Mouse (Mus musculus): ENCODE data around the gene Vasn. TPM values are rescaled to one million over a fixed set of nuclear protein-coding genes. Genes with fewer than 3 reads are reported as not detected.

Vasn gene
- 1.5 TPM in 1 of 2 replicates, not detected in the other for polyA plus RNA-seq (2012; ENCODE audit: insufficient read depth, insufficient read length, missing spikeins)

GRCm38 (mm10) chr16:4639831-4640237 lies at the start of gene Vasn, which contains the start of gene Dnaja3:
Gene Vasn, plus strand, starts transcription at chr16:4639941.
Gene Dnaja3, plus strand, starts transcription at chr16:4639989.
- H3K4me3 ChIP-seq (ENCODE audit: insufficient read depth, low read length), result no peak within 1 kb of the TSS
- no peak within 1 kb of the TSS for H3K27ac ChIP-seq (ENCODE audit: insufficient read depth, low read depth, low read length)
- TF ChIP-seq POLR2A (IDR thresholded peaks at IDR 0.05; ENCODE audit: borderline replicate concordance, low read depth, low read length) (no peak), CTCF (IDR thresholded peaks at IDR 0.05; ENCODE audit: low read depth, low read length) (no peak)
- no peaks in the 10 kb centered on the region for H3K4me1 ChIP-seq (ENCODE audit: control insufficient read depth, insufficient read depth, low read length)

- TF ChIP-seq CTCF (IDR thresholded peaks at IDR 0.05; ENCODE audit: low read depth, low read length) (no peak), POLR2A (IDR thresholded peaks at IDR 0.05; ENCODE audit: borderline replicate concordance, low read depth, low read length) (no peak)
- Histone ChIP-seq H3K27ac (ENCODE audit: insufficient read depth, low read depth, low read length) (no peak overlapping the region), H3K4me3 (ENCODE audit: insufficient read depth, low read length) (no peak overlapping the region), H3K4me1 (ENCODE audit: control insufficient read depth, insufficient read depth, low read length) (peaks cover 20% of the 10 kb centered on the region)
Measured at GRCm38 (mm10) chr16:4590236-4590635, 49.5 kb upstream of the Vasn start.

GRCm38 (mm10) chr16:4592909-4593875 lies 46.5 kb upstream of the Vasn start:
- TF ChIP-seq POLR2A (IDR thresholded peaks at IDR 0.05; ENCODE audit: borderline replicate concordance, low read depth, low read length) (no peak), CTCF (IDR thresholded peaks at IDR 0.05; ENCODE audit: low read depth, low read length) (no peak)
- Histone ChIP-seq H3K27ac (ENCODE audit: insufficient read depth, low read depth, low read length) (no peak overlapping the region), H3K4me3 (ENCODE audit: insufficient read depth, low read length) (no peak overlapping the region), H3K4me1 (ENCODE audit: control insufficient read depth, insufficient read depth, low read length) (no peaks in the 10 kb centered on the region)

GRCm38 (mm10) chr16:4593971-4594813 lies 45.5 kb upstream of the Vasn start, which contains the start of gene Glis2:
Gene Glis2, plus strand, starts transcription at chr16:4594713.
- H3K27ac ChIP-seq (ENCODE audit: insufficient read depth, low read depth, low read length), result no peak within 1 kb of the TSS
- H3K4me3 ChIP-seq (ENCODE audit: insufficient read depth, low read length), result peak within 1 kb of the TSS; percentile 58
- no peaks in the 10 kb centered on the region for H3K4me1 ChIP-seq (ENCODE audit: control insufficient read depth, insufficient read depth, low read length)
- TF ChIP-seq CTCF (IDR thresholded peaks at IDR 0.05; ENCODE audit: low read depth, low read length) (no peak), POLR2A (IDR thresholded peaks at IDR 0.05; ENCODE audit: borderline replicate concordance, low read depth, low read length) (no peak)

- no peak overlapping the region for H3K27ac ChIP-seq (ENCODE audit: insufficient read depth, low read depth, low read length)
- H3K4me1 ChIP-seq (ENCODE audit: control insufficient read depth, insufficient read depth, low read length), result no peaks in the 10 kb centered on the region
- TF ChIP-seq POLR2A (IDR thresholded peaks at IDR 0.05; ENCODE audit: borderline replicate concordance, low read depth, low read length), result no peak
- no peak for TF ChIP-seq CTCF (IDR thresholded peaks at IDR 0.05; ENCODE audit: low read depth, low read length)
- H3K4me3 ChIP-seq (ENCODE audit: insufficient read depth, low read length), result peak overlapping the region; percentile 58
Measured at GRCm38 (mm10) chr16:4594814-4595526, 44.8 kb upstream of the Vasn start.

GRCm38 (mm10) chr16:4595527-4595963 lies 44.2 kb upstream of the Vasn start:
- no peak overlapping the region for H3K27ac ChIP-seq (ENCODE audit: insufficient read depth, low read depth, low read length)
- H3K4me1 ChIP-seq (ENCODE audit: control insufficient read depth, insufficient read depth, low read length), result no peaks in the 10 kb centered on the region
- TF ChIP-seq POLR2A (IDR thresholded peaks at IDR 0.05; ENCODE audit: borderline replicate concordance, low read depth, low read length) (no peak), CTCF (IDR thresholded peaks at IDR 0.05; ENCODE audit: low read depth, low read length) (no peak)
- H3K4me3 ChIP-seq (ENCODE audit: insufficient read depth, low read length), result no peak overlapping the region

DNA sequence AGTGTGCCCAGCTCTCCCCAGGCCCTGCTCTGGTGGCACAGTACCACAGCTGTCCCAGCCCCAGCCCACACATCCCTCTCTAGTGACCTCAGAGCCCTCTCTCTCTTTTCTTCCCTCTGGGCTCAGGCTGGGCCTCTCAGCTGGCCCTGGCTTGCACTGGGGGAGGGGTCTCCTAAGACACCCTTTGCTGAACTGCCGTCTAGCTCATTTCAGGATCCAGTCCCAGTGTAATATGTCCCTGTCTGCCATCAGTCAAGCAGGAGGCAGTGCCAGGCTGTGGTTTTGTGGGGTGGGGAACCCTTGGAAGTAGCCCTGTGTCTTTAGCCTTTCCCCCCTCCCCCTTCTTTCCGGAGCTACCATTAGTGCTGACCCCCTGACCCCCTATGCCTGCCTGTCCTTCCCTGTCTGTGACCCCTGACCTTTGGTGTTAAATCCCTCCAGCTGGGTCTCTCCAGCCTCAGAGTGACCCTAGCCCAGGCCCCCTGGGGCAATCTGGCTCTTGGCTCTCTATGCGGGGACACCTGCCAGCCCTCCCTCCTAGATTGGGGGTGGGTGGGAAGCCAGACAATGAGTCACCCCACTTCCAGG lies 43.5 kb upstream of the Vasn start:
- Histone ChIP-seq H3K4me3 (ENCODE audit: insufficient read depth, low read length) (no peak overlapping the region), H3K4me1 (ENCODE audit: control insufficient read depth, insufficient read depth, low read length) (no peaks in the 10 kb centered on the region), H3K27ac (ENCODE audit: insufficient read depth, low read depth, low read length) (no peak overlapping the region)
- TF ChIP-seq POLR2A (IDR thresholded peaks at IDR 0.05; ENCODE audit: borderline replicate concordance, low read depth, low read length), result no peak
- TF ChIP-seq CTCF (IDR thresholded peaks at IDR 0.05; ENCODE audit: low read depth, low read length), result no peak

DNA sequence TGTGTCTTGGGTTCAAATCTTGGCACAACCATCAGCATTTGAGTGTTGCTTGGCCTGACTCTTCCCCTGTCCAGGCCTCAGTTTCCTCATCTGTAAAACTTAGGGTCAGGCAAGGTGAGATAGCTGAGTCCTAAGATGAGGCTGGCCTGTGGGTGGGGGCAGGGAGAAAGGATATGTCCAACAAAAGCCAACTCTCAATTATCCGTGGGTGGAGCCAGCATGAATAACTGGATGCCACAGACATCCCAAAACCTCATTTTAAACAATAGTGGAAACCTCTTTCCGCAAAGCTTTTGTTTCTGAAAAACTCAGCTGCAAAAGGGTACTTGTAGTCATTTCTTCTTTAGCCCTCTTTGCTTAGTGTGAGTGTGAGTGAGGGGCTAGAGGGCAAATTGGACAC lies 42.9 kb upstream of the Vasn start:
- H3K4me1 ChIP-seq (ENCODE audit: control insufficient read depth, insufficient read depth, low read length), result no peaks in the 10 kb centered on the region
- H3K27ac ChIP-seq (ENCODE audit: insufficient read depth, low read depth, low read length), result no peak overlapping the region
- no peak overlapping the region for H3K4me3 ChIP-seq (ENCODE audit: insufficient read depth, low read length)
- TF ChIP-seq POLR2A (IDR thresholded peaks at IDR 0.05; ENCODE audit: borderline replicate concordance, low read depth, low read length), result no peak
- TF ChIP-seq CTCF (IDR thresholded peaks at IDR 0.05; ENCODE audit: low read depth, low read length), result no peak

- H3K27ac ChIP-seq (ENCODE audit: insufficient read depth, low read depth, low read length), result no peak overlapping the region
- no peaks in the 10 kb centered on the region for H3K4me1 ChIP-seq (ENCODE audit: control insufficient read depth, insufficient read depth, low read length)
- no peak for TF ChIP-seq POLR2A (IDR thresholded peaks at IDR 0.05; ENCODE audit: borderline replicate concordance, low read depth, low read length)
- no peak for TF ChIP-seq CTCF (IDR thresholded peaks at IDR 0.05; ENCODE audit: low read depth, low read length)
- no peak overlapping the region for H3K4me3 ChIP-seq (ENCODE audit: insufficient read depth, low read length)
Measured at GRCm38 (mm10) chr16:4597296-4597695, 42.4 kb upstream of the Vasn start.
